13 mouse cellular contexts compared by ENCODE assay signal in the genomic region with DNA sequence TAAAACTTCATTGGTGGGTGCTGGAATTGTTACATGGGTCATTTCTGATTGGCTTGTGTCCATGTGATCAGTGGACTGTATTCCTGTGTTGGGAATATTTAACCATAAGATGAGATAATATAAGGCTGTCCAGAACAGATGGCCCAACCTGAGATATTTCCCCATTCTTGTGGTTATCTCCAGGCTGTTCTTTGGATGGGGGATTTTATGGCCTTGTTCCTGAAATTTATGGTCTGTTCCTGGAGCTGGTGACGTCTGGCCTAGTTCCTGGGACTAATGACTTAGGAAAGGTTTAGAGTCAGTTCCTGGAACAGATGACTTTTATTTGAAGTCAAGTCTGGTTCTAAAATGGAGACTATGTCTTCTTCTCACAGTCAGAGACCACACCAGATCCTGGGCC.
"Had no signal": no experiment of that assay in that cellular context is flagged by ENCODE, and none has a peak within 500 bp of the region (broad histone marks: within the 10 kb centered on the region; RNA-seq: fewer than 3 reads in every experiment).

No protein-coding gene starts in this region.

- H3K4me2 ChIP-seq: liver, embryonic 15.5 days; midbrain, embryonic 13.5 days; neural tube, embryonic 15.5 days had no signal

- H3K9ac ChIP-seq: liver, embryonic 15.5 days; midbrain, embryonic 13.5 days; neural tube, embryonic 15.5 days had no signal

- H3K27ac ChIP-seq: left cerebral cortex, adult 2 months; liver, embryonic 15.5 days; midbrain, embryonic 13.5 days; neural tube, embryonic 15.5 days had no signal

- H3K9me3 ChIP-seq: liver, embryonic 15.5 days; midbrain, embryonic 13.5 days; neural tube, embryonic 15.5 days had no signal

- ATAC-seq: lung, postnatal 0 days; midbrain, embryonic 13.5 days had no signal

- H3K4me3 ChIP-seq: left cerebral cortex, adult 2 months; liver, embryonic 15.5 days; midbrain, embryonic 13.5 days; myocyte; neural tube, embryonic 15.5 days had no signal

- H3K27me3 ChIP-seq: liver, embryonic 15.5 days; midbrain, embryonic 13.5 days; neural tube, embryonic 15.5 days had no signal

- H3K36me3 ChIP-seq: liver, embryonic 15.5 days; midbrain, embryonic 13.5 days; neural tube, embryonic 15.5 days had no signal

- DNase-seq: kidney, postnatal 10 days; liver; lung, adult 2 months; lung, postnatal 36 days; right cerebral cortex, adult 18-20 months; right cerebral cortex, postnatal 25 days; thymus, postnatal 14 days had no signal

- H3K4me1 ChIP-seq: liver, embryonic 15.5 days; neural tube, embryonic 15.5 days had no signal
